Mouse (Mus musculus): ENCODE measurements around the gene Il12rb1.

GRCm38 (mm10) chr8:70843941-70844340 is 35.7 kb downstream of the Il12rb1 start:
- TF ChIP-seq CTCF (IDR thresholded peaks at IDR 0.05) (no peak), EP300 (IDR thresholded peaks at IDR 0.05) (no peak)

Data from lung, postnatal 0 days (tissue).